Mouse (Mus musculus) small intestine, adult 2 months (tissue): Measurements from ENCODE around the gene Stt3b. TPM values are rescaled to one million over a fixed set of nuclear protein-coding genes. Genes with fewer than 3 reads are reported as not detected.

Experiments used
- H3K27ac ChIP-seq: fragments of 200-500 bp; 2 replicates; pipeline ENCODE4 v1.5.1; 2012; ENCODE audit warnings: low read depth, low read length, control low read depth, inconsistent platforms; ENCODE audit not compliant: insufficient read depth
- H3K27me3 ChIP-seq: fragments of 200-500 bp; 2 replicates; pipeline ENCODE4 v1.6.1; 2012; ENCODE audit warnings: mild to moderate bottlenecking, moderate library complexity, low read length, inconsistent platforms; ENCODE audit not compliant: control insufficient read depth, insufficient read depth
- H3K36me3 ChIP-seq: fragments of 200-500 bp; 2 replicates; pipeline ENCODE4 v1.6.1; 2012; ENCODE audit warnings: mild to moderate bottlenecking, low read length, control low read depth, inconsistent platforms; ENCODE audit not compliant: control insufficient read depth, insufficient read depth
- H3K4me1 ChIP-seq: fragments of 200-500 bp; 2 replicates; pipeline ENCODE4 v1.6.1; 2012; ENCODE audit warnings: low read length, inconsistent platforms, mixed read lengths; ENCODE audit not compliant: control insufficient read depth, insufficient read depth, insufficient read length
- H3K4me3 ChIP-seq: fragments of 200-500 bp; 2 replicates; pipeline ENCODE4 v1.5.1; 2012; ENCODE audit warnings: low read depth, mild to moderate bottlenecking, control low read depth, inconsistent platforms, low read length, moderate library complexity
- CTCF ChIP-seq: fragments of 200-500 bp; IDR thresholded peaks from 2 replicates; pipeline ENCODE4 v1.5.1; 2012; ENCODE audit warnings: low read depth, mild to moderate bottlenecking, control low read depth, inconsistent platforms, low read length, moderate library complexity, mixed read lengths; ENCODE audit not compliant: insufficient replicate concordance, insufficient read length; ENCODE audit errors: extremely low read depth
- POLR2A ChIP-seq: fragments of 200-500 bp; IDR thresholded peaks from 2 replicates; pipeline ENCODE4 v1.6.1; 2012; ENCODE audit warnings: low read depth, mild to moderate bottlenecking, control low read depth, inconsistent platforms, low read length, moderate library complexity
- WGBS: fragments of 180-500 bp; shearing (Covaris S2); methylation state at CpG from one replicate; pipeline ENCODE4 v1.1.7; 2018; 5-methylcytosine and 5-hydroxymethylcytosine counted together
- polyA plus RNA-seq: library from polyadenylated mRNA; depleted of rRNA; stranded (reverse); fragments of >200 nt; gene quantifications from 2 replicates; pipeline ENCODE4 v1.2.3, GENCODE M21; 2012

Gene Stt3b
- polyA plus RNA-seq, 1 experiment = 51.1 TPM

DNA sequence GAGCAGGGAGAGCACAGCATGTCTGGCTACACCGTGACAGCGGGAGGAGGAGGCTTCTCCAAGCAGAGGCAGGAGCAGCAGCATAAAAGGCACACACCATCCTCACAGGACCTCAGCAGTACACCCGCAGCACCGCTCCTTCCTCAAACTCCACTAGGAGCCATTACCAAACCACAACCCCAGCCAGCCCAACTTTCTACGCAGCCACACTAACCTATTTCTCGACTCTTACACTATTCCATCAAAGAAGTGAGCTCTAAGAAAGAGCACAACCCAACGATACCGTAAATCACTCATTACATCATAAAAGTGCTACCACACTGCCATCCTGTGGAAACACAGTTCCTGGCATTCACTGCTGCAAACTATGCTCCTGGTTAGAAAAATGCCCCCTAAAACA is 48.8 kb downstream of the Stt3b start:
- H3K4me1 ChIP-seq = no peaks in the 10 kb centered on the region
- TF ChIP-seq CTCF (no peak), POLR2A (no peak)
- H3K27me3 ChIP-seq = no peaks in the 10 kb centered on the region
- H3K36me3 ChIP-seq = peaks cover 30% of the 10 kb centered on the region
- WGBS = 70% methylated on average over 8 of the region's 8 CpGs
- no peak overlapping the region for H3K4me3 ChIP-seq
- no peak overlapping the region for H3K27ac ChIP-seq

- Histone ChIP-seq H3K27me3 (no peaks in the 10 kb centered on the region), H3K4me1 (no peaks in the 10 kb centered on the region), H3K27ac (no peak overlapping the region), H3K36me3 (peaks cover 31% of the 10 kb centered on the region), H3K4me3 (no peak overlapping the region)
- WGBS = 43% methylated on average over 7 of the region's 7 CpGs
- TF ChIP-seq POLR2A = no peak
- TF ChIP-seq CTCF = no peak
Observed at GRCm38 (mm10) chr9:115260464-115260863, 49.8 kb downstream of the Stt3b start.

DNA sequence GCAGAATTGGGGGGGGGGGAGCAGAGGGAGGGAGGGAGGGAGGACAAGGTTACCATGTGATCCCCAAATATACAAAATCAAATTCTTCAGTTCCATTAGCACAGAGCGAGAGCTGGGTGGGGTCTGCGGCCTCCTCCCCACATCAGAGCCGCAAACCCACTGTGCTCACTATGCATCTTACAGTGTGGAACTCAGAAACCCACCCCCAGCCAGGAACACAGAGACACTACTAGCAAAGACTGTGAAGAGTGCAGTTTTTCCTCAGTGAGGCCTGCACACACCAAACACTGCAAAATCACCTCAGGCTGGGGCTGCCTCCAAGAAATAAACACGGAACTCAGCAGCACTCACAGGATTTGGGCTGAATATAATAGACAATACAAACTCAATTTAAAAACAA is 50.4 kb downstream of the Stt3b start:
- WGBS = 93% methylated on average over 4 of the region's 4 CpGs
- H3K4me1 ChIP-seq = no peaks in the 10 kb centered on the region
- peaks cover 37% of the 10 kb centered on the region for H3K36me3 ChIP-seq
- no peaks in the 10 kb centered on the region for H3K27me3 ChIP-seq
- no peak overlapping the region for H3K27ac ChIP-seq
- TF ChIP-seq CTCF = no peak
- no peak for TF ChIP-seq POLR2A
- no peak overlapping the region for H3K4me3 ChIP-seq

- Histone ChIP-seq H3K27ac (no peak overlapping the region), H3K4me3 (no peak overlapping the region), H3K27me3 (no peaks in the 10 kb centered on the region), H3K4me1 (no peaks in the 10 kb centered on the region), H3K36me3 (peaks cover 44% of the 10 kb centered on the region)
- TF ChIP-seq POLR2A (no peak), CTCF (no peak)
- 78% methylated on average over 6 of the region's 6 CpGs for WGBS
Observed at GRCm38 (mm10) chr9:115257733-115258286, 52.4 kb downstream of the Stt3b start.

DNA sequence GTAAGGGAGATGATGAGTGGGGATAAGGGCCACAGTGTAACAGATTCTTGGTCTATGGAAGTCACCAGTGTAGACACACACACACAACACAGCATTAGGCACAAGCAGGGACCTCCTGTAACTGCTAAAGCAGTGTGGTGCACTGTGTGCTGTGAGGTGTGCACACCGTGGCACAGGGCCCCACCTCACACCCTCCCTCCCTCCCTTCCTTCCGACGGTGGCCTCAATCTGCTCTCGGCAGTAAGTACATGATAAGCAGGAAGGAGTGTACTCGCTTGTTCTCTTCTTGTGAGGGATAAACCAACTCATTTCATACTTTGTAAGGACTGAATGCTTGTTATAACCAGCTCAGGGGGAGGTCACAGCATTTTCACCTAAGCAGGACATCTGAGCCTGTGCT is 61.1 kb downstream of the Stt3b start:
- peaks cover 68% of the 10 kb centered on the region for H3K36me3 ChIP-seq
- TF ChIP-seq POLR2A (no peak), CTCF (no peak)
- 49% methylated on average over 5 of the region's 5 CpGs for WGBS
- H3K4me3 ChIP-seq = no peak overlapping the region
- H3K27ac ChIP-seq = no peak overlapping the region
- no peaks in the 10 kb centered on the region for H3K27me3 ChIP-seq
- H3K4me1 ChIP-seq = no peaks in the 10 kb centered on the region

GRCm38 (mm10) chr9:115245092-115245491 is 65.1 kb downstream of the Stt3b start:
- Histone ChIP-seq H3K36me3 (peaks cover 76% of the 10 kb centered on the region), H3K4me1 (no peaks in the 10 kb centered on the region), H3K4me3 (no peak overlapping the region), H3K27me3 (no peaks in the 10 kb centered on the region), H3K27ac (no peak overlapping the region)
- TF ChIP-seq CTCF = no peak
- no peak for TF ChIP-seq POLR2A
- WGBS = 83% methylated on average over 6 of the region's 6 CpGs

GRCm38 (mm10) chr9:115243630-115244029 is 66.6 kb downstream of the Stt3b start:
- H3K36me3 ChIP-seq = peaks cover 68% of the 10 kb centered on the region
- H3K27me3 ChIP-seq = no peaks in the 10 kb centered on the region
- no peak for TF ChIP-seq CTCF
- no peak overlapping the region for H3K4me3 ChIP-seq
- 90% methylated on average over 6 of the region's 6 CpGs for WGBS
- no peak overlapping the region for H3K27ac ChIP-seq
- no peaks in the 10 kb centered on the region for H3K4me1 ChIP-seq
